Comparison of ENCODE assay signal across 27 mouse cellular contexts in genomic region chr7:6658606-6659005, GRCm38 (mm10). TPM values are rescaled to one million over a fixed set of nuclear protein-coding genes. Genes with fewer than 3 reads are reported as not detected.
"Had no signal": no experiment of that assay in that cellular context is flagged by ENCODE, and none has a peak within 500 bp of the region (broad histone marks: within the 10 kb centered on the region; RNA-seq: fewer than 3 reads in every experiment).

No protein-coding gene starts in this region.

- H3K4me2 ChIP-seq: heart, embryonic 11.5 days; heart, embryonic 13.5 days; heart, embryonic 15.5 days; hindbrain, embryonic 13.5 days; hindbrain, embryonic 15.5 days; intestine, embryonic 15.5 days; kidney, embryonic 15.5 days; limb, embryonic 12.5 days; liver, embryonic 11.5 days; liver, embryonic 13.5 days had no signal

- H3K4me3 ChIP-seq: heart, adult 2 months; heart, embryonic 13.5 days; heart, embryonic 15.5 days; hindbrain, embryonic 13.5 days; hindbrain, embryonic 15.5 days; intestine, embryonic 15.5 days; kidney, embryonic 15.5 days; limb, embryonic 10.5 days; limb, embryonic 12.5 days; liver, embryonic 13.5 days had no signal

- H3K27ac ChIP-seq: heart, adult 2 months; heart, embryonic 13.5 days; heart, embryonic 15.5 days; hindbrain, embryonic 13.5 days; hindbrain, embryonic 15.5 days; intestine, embryonic 15.5 days; kidney, embryonic 15.5 days; kidney, postnatal 0 days; limb, embryonic 10.5 days; limb, embryonic 12.5 days; liver, embryonic 13.5 days had no signal

- ATAC-seq: inflammation-experienced regulatory T-cells, adult 6 months; intestine, embryonic 15.5 days; intestine, postnatal 0 days had no signal

- H3K4me1 ChIP-seq: heart, embryonic 13.5 days; heart, embryonic 15.5 days; hindbrain, embryonic 13.5 days; hindbrain, embryonic 15.5 days; intestine, embryonic 15.5 days; kidney, embryonic 15.5 days; liver, embryonic 13.5 days had no signal

- DNase-seq: gastrocnemius, postnatal 14 days; gastrocnemius, postnatal 36 days; heart, adult 2 months; heart, postnatal 14 days; heart, postnatal 36 days; kidney, adult 2 months; kidney, adult 9 months; kidney, postnatal 14 days; kidney, postnatal 36 days; layer of hippocampus, adult 9-11 months; layer of hippocampus, postnatal 36 days; liver; liver, embryonic 13.5 days had no signal

- H3K9ac ChIP-seq: heart, embryonic 13.5 days; heart, embryonic 15.5 days; hindbrain, embryonic 13.5 days; hindbrain, embryonic 15.5 days; intestine, embryonic 15.5 days; kidney, embryonic 15.5 days; limb, embryonic 12.5 days; liver, embryonic 13.5 days had no signal

- H3K9me3 ChIP-seq: heart, embryonic 13.5 days; heart, embryonic 15.5 days; hindbrain, embryonic 13.5 days; hindbrain, embryonic 15.5 days; intestine, embryonic 15.5 days; kidney, embryonic 15.5 days; limb, embryonic 10.5 days; limb, embryonic 12.5 days; liver, embryonic 13.5 days had no signal

- H3K27me3 ChIP-seq: heart, embryonic 13.5 days; heart, embryonic 15.5 days; hindbrain, embryonic 13.5 days; hindbrain, embryonic 15.5 days; intestine, embryonic 15.5 days; kidney, embryonic 15.5 days; limb, embryonic 12.5 days; liver, embryonic 13.5 days had no signal

- H3K36me3 ChIP-seq: heart, embryonic 13.5 days; heart, embryonic 15.5 days; hindbrain, embryonic 13.5 days; hindbrain, embryonic 15.5 days; intestine, embryonic 15.5 days; kidney, embryonic 15.5 days; limb, embryonic 10.5 days; limb, embryonic 12.5 days; liver, embryonic 13.5 days had no signal

RNA-seq across cellular contexts. Expression of gene Zim1, which starts 37.6 kb away (rescaled TPM):
- total RNA-seq: hematopoietic stem cell, adult 5-6 weeks had no signal
- polyA plus RNA-seq: inflammation-experienced regulatory T-cells, adult 6 months had no signal
